In genomic region chr7:89418917-89419679, GRCm38 (mm10) we compare ENCODE assay signal across 9 mouse cellular contexts. TPM values are rescaled to one million over a fixed set of nuclear protein-coding genes. Genes with fewer than 3 reads are reported as not detected.
DNase-seq lines count a peak whose midpoint lies in the region; ATAC-seq and TF ChIP-seq lines count a peak whose summit lies in the region.
"Had no signal": no experiment of that assay in that cellular context is flagged by ENCODE, and none has a peak within 500 bp of the region (broad histone marks: within the 10 kb centered on the region; RNA-seq: fewer than 3 reads in every experiment).

No protein-coding gene starts in this region.

- no peak overlapping the region for H3K4me3 ChIP-seq in ES-E14 (ENCODE audit: insufficient read depth in 1 of 2, low read depth in 1 of 2, low read length in 2 of 2, poor library complexity in 1 of 2, severe bottlenecking in 1 of 2)
- H3K4me3 ChIP-seq: liver, embryonic 13.5 days had no signal

- H3K36me3 ChIP-seq in ES-E14 (ENCODE audit: control insufficient read depth, insufficient read depth, low read length, poor library complexity, severe bottlenecking) = no peaks in the 10 kb centered on the region
- H3K36me3 ChIP-seq: liver, embryonic 13.5 days had no signal

- H3K27ac ChIP-seq in ES-E14 (ENCODE audit: insufficient read depth, low read depth, low read length, poor library complexity, severe bottlenecking) = no peak overlapping the region
- H3K27ac ChIP-seq: liver, embryonic 13.5 days had no signal

- H3K4me1 ChIP-seq in ES-E14 (ENCODE audit: control insufficient read depth in 2 of 2, insufficient read depth in 2 of 2, low read length in 2 of 2, poor library complexity in 1 of 2) = no peaks in the 10 kb centered on the region

- ATAC-seq in inflammation-experienced regulatory T-cells, adult 6 months = peak; percentile 58

- peak; percentile 15 for DNase-seq in kidney, adult 18-20 months
- no peak for DNase-seq in kidney, adult 8-10 months
- DNase-seq in A20 (ENCODE audit: low read depth, low spot score) = peak; percentile 46
- DNase-seq in ES-E14 (ENCODE audit: low read depth, low spot score) = no peak
- DNase-seq in adrenal gland, postnatal 36 days = no peak
- DNase-seq in spleen, adult 12 weeks (ENCODE audit: low spot score) = no peak
- DNase-seq: gastrocnemius, postnatal 36 days; liver, embryonic 13.5 days had no signal

- no peaks in the 10 kb centered on the region for H3K9me3 ChIP-seq in ES-E14 (ENCODE audit: control insufficient read depth, insufficient read depth, low read depth, low read length)
- H3K9me3 ChIP-seq: liver, embryonic 13.5 days had no signal

- in situ Hi-C loops in ES-E14 (cut with MboI; ENCODE audit: low sequenced_read_pairs in 2 of 2, unreplicated experiment in 2 of 2) = loop anchor here in 1 of 2 experiments (25.0 kb wide), 1 partner anchor 257 kb away; no protein-coding TSS in a partner anchor

- no peak overlapping the region for H3K9ac ChIP-seq in ES-E14 (ENCODE audit: insufficient read depth, low read depth, low read length, poor library complexity, severe bottlenecking)
- H3K9ac ChIP-seq: liver, embryonic 13.5 days had no signal

TF ChIP-seq in ES-E14, 5 proteins besides CTCF, POLR2A, EP300 and RAD21:
- TF ChIP-seq ZC3H11A (IDR thresholded peaks at IDR 0.05; ENCODE audit: borderline replicate concordance, low read depth, low read length) = peak; percentile 43; the same call in 1 of the 2 replicates
- no peak for TF ChIP-seq CHD2 (IDR thresholded peaks at IDR 0.05; ENCODE audit: low read depth, low read length)

RNA-seq across cellular contexts. Expression of gene Fzd4, which starts 14.9 kb away (rescaled TPM):
- 2.2 and 3.0 TPM in 2 replicates for total RNA-seq in ES-E14 (2012; rRNA removed)
- polyA plus RNA-seq in inflammation-experienced regulatory T-cells, adult 6 months (2017; shearing (Covaris generic)) = not detected
- total RNA-seq in adrenal gland, postnatal 36 days (2021) = 10 to 100 TPM; 41.2 to 43.4 TPM

RNA-seq across cellular contexts. Expression of gene Tmem135, which starts 15.1 kb away (rescaled TPM):
- total RNA-seq in ES-E14 (2012; rRNA removed) = 19.0 and 29.2 TPM in 2 replicates
- 10 to 100 TPM; 23.2 to 30.3 (median 26.3) TPM for polyA plus RNA-seq in inflammation-experienced regulatory T-cells, adult 6 months (2017; shearing (Covaris generic))
- total RNA-seq in adrenal gland, postnatal 36 days (2021) = 100 to 1,000 TPM in 1 of 2 experiments, 10 to 100 TPM in 1; 85.2 to 126 TPM

Comparison
In these comparisons a context has a peak if more than half of its experiments do, and no peak if none do; other contexts are left out.
1. DNase-seq: peak in kidney, adult 18-20 months (single experiment) and A20 (single experiment); none in kidney, adult 8-10 months (0 of 2), ES-E14 (single experiment), adrenal gland, postnatal 36 days (0 of 2) and spleen, adult 12 weeks (single experiment).
2. RNA of gene Fzd4, which starts 14.9 kb away (total RNA-seq): 41.2 to 43.4 TPM in adrenal gland, postnatal 36 days; 2.2 to 3.0 TPM in ES-E14; every median in the first group is over 10 times any median in the second.